Mouse (Mus musculus): ENCODE results near the gene L3mbtl3.

Gene L3mbtl3

GRCm38 (mm10) chr10:26375790-26376545 lies at the start of gene L3mbtl3:
Gene L3mbtl3 (minus strand): TSS chr10:26375971.
- DNase-seq (ENCODE audit: low spot score) = peak; percentile 89

- DNase-seq (ENCODE audit: low spot score) = no peak
These were observed 45.4 kb upstream of the L3mbtl3 start for GRCm38 (mm10) chr10:26421168-26421567.

GRCm38 (mm10) chr10:26388656-26389055 lies 12.9 kb upstream of the L3mbtl3 start:
- DNase-seq (ENCODE audit: low spot score) = no peak

GRCm38 (mm10) chr10:26377332-26377602 lies 1.5 kb upstream of the L3mbtl3 start:
- no peak for DNase-seq (ENCODE audit: low spot score)

- no peak for DNase-seq (ENCODE audit: low spot score)
These were observed 968 bp upstream of the L3mbtl3 start for GRCm38 (mm10) chr10:26376546-26377331.

- peak; percentile 46 for DNase-seq (ENCODE audit: low spot score)
These were observed 420 bp downstream of the L3mbtl3 start for GRCm38 (mm10) chr10:26375351-26375751.

- peak; percentile 77 for DNase-seq (ENCODE audit: low spot score)
These were observed 1.1 kb downstream of the L3mbtl3 start for GRCm38 (mm10) chr10:26374436-26375311.

- DNase-seq (ENCODE audit: low spot score) = peak; percentile 82
These were observed 1.8 kb downstream of the L3mbtl3 start for GRCm38 (mm10) chr10:26373951-26374435.

- DNase-seq (ENCODE audit: low spot score) = peak; percentile 80
These were observed 2.5 kb downstream of the L3mbtl3 start for GRCm38 (mm10) chr10:26372940-26373931.

GRCm38 (mm10) chr10:26371416-26371815 lies 4.4 kb downstream of the L3mbtl3 start:
- peak; percentile 50 for DNase-seq (ENCODE audit: low spot score)

GRCm38 (mm10) chr10:26364942-26365341 lies 10.8 kb downstream of the L3mbtl3 start:
- DNase-seq (ENCODE audit: low spot score) = no peak

- DNase-seq (ENCODE audit: low spot score) = no peak
These were observed 11.4 kb downstream of the L3mbtl3 start for GRCm38 (mm10) chr10:26364326-26364856.

GRCm38 (mm10) chr10:26363605-26364004 lies 12.2 kb downstream of the L3mbtl3 start:
- DNase-seq (ENCODE audit: low spot score) = no peak

- no peak for DNase-seq (ENCODE audit: low spot score)
These were observed 17.0 kb downstream of the L3mbtl3 start for GRCm38 (mm10) chr10:26358798-26359197.

GRCm38 (mm10) chr10:26358231-26358630 lies 17.5 kb downstream of the L3mbtl3 start:
- no peak for DNase-seq (ENCODE audit: low spot score)

GRCm38 (mm10) chr10:26353781-26354180 lies 22.0 kb downstream of the L3mbtl3 start:
- DNase-seq (ENCODE audit: low spot score) = no peak

- DNase-seq (ENCODE audit: low spot score) = no peak
These were observed 24.5 kb downstream of the L3mbtl3 start for GRCm38 (mm10) chr10:26351129-26351738.

GRCm38 (mm10) chr10:26350153-26350552 lies 25.6 kb downstream of the L3mbtl3 start:
- DNase-seq (ENCODE audit: low spot score) = no peak

GRCm38 (mm10) chr10:26347614-26348013 lies 28.2 kb downstream of the L3mbtl3 start:
- DNase-seq (ENCODE audit: low spot score) = no peak

GRCm38 (mm10) chr10:26345879-26346278 lies 29.9 kb downstream of the L3mbtl3 start:
- DNase-seq (ENCODE audit: low spot score) = no peak

Data from testis, postnatal 10 days (tissue).